Mouse (Mus musculus) cerebellum, postnatal 14 days (tissue): Measurements from ENCODE around the gene Gm11937.
"Not testable (repeated sequence)": the region's sequence is repeated elsewhere in the genome, so short reads cannot be mapped to it uniquely, and the experiment has no call there.

ENCODE experiments used
- DNase-seq, 2 experiments: peaks; one replicate each; pipeline ENCODE4 v3.0.0; 2021; ENCODE audit warnings: mixed read lengths in 2 of 2

Gene Gm11937

GRCm38 (mm10) chr11:99610089-99610488 lies at the start of gene Gm11937:
Gene Gm11937 (minus strand): TSS chr11:99610189.
- DNase-seq, result not testable (repeated sequence)

- no peak for DNase-seq
These were observed 49.3 kb upstream of the Gm11937 start for GRCm38 (mm10) chr11:99659256-99659655.

DNA sequence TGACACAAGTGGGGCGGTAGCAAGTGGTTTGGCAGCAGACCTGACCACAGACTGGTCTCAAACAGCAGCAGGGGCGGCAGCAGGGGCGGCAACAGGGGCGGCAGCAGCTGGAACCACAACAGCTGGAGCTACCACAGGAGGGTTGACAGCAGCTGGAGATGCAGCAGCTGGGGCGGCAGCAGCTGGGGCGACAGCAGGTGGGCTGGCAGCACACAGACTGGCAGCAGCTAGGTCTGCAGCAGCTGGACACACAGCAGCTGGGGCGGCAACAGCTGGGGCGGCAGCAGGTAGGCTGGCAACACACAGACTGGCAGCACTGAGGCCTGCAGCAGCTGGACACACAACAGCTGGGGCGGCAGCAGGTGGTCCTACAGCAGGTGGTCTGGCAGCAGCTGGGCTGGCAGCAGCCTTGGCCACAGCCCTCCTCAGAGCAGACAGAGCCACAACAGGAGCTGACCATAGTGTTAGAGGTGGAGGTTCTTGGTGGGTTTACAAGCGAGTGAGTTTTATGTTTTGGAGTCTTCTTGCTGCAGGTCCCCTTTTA lies 48.5 kb upstream of the Gm11937 start, which contains the start of gene Gm11563:
TSS of gene Gm11563 (minus strand) at position 494 of the 544 bp plus-strand sequence.
- DNase-seq, result not testable (repeated sequence)

GRCm38 (mm10) chr11:99657051-99657450 lies 47.1 kb upstream of the Gm11937 start:
- no peak for DNase-seq

DNA sequence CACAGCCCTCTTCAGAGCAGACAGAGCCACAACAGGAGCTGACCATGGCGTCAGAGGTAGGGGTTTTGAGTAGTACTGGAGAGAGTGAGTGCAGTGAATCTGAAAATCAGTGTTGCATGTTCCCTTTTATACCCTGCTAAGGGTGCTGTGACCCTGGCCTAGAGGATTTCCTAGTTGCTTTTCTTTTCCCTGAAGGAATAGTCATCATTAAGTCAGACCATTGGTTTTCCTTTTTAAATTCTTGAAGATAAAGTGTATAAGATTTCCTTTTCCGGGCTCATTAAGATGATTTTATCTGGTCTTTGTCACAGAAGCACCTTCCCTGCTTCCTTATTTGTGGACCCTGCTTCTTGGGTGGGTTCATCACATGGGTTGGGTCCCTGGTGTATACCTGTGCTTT lies 40.1 kb upstream of the Gm11937 start, which contains the start of gene Gm11555:
TSS of gene Gm11555 (minus strand) at position 101 of the 400 bp plus-strand sequence.
- no peak for DNase-seq

GRCm38 (mm10) chr11:99646444-99646843 lies 36.5 kb upstream of the Gm11937 start:
- DNase-seq, result peak; percentile 10 to 14

DNA sequence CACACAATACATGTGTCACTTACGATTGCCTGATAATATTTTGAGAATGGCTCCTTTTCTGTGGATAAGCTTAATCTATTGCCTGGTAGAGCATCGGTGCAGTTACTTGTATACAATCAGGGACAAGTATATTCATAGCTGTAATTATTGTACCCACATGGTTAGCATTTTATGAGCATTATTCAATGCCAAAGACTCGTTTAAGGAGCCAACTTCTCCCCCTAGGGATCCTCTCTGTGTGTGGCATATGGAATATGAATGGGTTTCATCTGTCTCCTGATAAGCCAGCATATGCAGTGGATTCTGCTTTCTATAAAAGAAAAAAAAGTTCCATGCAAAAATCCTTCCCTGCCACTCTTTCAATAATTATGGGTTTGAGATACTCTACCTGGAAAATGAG lies 34.4 kb upstream of the Gm11937 start:
- no peak for DNase-seq

DNA sequence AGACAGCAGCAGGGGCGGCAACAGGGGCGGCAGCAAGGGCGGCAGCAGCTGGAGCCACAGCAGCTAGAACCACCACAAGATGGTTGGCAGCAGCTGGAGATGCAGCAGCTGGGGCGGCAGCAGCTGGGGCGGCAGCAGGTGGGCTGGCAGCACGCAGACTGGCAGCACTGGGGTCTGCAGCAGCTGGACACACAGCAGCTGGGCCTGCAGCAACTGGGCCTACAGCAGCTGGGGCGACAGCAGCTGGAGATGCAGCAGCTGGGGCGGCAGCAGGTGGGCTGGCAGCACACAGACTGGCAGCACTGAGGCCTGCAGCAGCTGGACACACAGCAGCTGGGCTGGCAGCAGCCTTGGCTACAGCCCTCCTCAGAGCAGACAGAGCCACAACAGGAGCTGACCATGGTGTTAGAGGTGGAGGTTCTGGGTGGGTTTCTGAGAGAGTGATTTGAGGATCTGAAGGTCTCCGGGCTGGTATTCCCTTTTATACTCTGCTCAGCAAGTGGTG lies 33.7 kb upstream of the Gm11937 start, which contains the start of gene Krtap4-7:
TSS of gene Krtap4-7 (minus strand) at position 455 of the 505 bp plus-strand sequence.
- DNase-seq, result not testable (repeated sequence)

GRCm38 (mm10) chr11:99640926-99641325 lies 30.9 kb upstream of the Gm11937 start:
- no peak for DNase-seq

GRCm38 (mm10) chr11:99637086-99637485 lies 27.1 kb upstream of the Gm11937 start:
- no peak for DNase-seq

DNA sequence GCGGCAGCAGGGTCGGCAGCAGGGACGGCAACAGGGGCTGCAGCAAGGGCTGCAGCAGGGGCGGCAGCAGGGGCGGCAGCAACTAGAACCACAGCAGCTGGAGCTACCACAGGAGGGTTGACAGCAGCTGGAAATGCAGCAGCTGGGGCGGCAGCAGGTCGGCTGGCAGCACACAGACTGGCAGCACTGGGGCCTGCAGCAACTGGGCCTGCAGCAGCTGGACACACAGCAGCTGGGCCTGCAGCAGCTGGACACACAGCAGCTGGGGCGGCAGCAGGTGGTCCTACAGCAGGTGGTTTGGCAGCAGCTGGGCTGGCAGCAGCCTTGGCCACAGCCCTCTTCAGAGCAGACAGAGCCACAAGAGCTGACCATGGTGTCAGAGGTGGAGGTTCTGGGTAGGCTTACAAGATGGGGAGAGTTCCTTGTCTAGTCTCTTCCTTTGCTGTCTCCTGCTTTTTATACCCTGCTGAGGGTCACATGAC lies 24.7 kb upstream of the Gm11937 start, which contains the start of gene Krtap4-2:
TSS of gene Krtap4-2 (minus strand) at position 432 of the 482 bp plus-strand sequence.
- no peak for DNase-seq

DNA sequence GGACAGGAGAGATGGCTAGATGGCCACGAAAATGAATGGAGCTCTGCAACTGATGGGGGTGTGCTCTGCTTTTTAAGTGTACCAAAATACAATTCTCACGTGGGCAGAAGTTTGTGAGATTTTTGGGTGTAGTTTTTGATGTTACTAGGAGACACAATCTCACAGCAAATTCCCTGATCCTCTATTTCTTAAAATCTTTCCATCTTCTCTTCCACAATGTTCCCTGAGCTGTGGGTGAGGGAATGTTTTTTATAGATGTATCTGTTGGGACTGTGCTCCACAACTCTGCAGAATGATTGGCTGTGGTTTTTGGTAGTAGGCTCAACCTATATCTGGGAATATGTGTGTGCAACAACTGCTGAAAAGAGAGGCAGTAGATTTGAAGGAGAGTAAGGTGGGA lies 23.3 kb upstream of the Gm11937 start:
- no peak for DNase-seq

GRCm38 (mm10) chr11:99630890-99631289 lies 20.9 kb upstream of the Gm11937 start:
- DNase-seq, result no peak

DNA sequence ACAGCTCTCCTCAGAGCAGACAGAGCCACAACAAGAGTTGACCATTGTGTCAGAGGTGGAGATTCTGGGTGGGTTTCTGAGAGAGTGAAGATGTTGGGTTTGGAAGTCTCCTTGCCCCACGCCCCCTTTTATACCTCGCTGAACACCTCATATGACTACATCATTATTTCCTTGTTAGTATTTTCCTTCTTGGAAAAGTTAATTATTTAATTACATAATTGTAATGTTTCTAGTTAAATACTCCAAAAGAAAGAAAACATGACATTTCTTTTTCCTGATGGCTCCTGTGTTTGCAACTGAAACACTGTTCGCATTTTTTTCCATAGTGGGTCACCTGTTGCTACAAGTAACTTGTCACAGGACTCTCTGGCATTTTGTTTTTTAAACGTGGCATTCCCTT lies 18.1 kb upstream of the Gm11937 start, which contains the start of gene Krtap4-1:
TSS of gene Krtap4-1 (minus strand) at position 101 of the 400 bp plus-strand sequence.
- no peak for DNase-seq

DNA sequence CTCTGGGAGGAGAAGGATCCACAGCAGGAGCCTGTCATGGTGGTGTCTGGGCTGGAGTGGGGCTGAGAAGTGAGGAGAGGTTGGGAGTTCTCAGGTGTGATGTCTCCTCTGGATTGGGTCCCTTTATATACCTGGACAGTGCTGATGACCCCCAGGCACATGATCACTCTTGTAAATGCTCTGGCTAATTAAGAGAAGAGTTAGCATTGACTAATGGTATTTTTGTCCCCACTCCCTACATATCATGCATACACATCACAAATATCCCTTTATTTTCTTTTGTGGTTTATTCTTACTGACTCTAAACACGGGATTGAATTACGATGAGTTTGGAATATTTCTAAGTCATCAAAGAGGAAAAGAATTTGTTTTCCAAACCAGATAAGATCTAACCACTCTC lies 10.3 kb upstream of the Gm11937 start, which contains the start of gene Gm11562:
TSS of gene Gm11562 (minus strand) at position 101 of the 400 bp plus-strand sequence.
- no peak for DNase-seq

GRCm38 (mm10) chr11:99614796-99615363 lies 4.9 kb upstream of the Gm11937 start, which contains the start of gene Krtap2-4:
Gene Krtap2-4 (minus strand): TSS chr11:99614846.
- no peak for DNase-seq

GRCm38 (mm10) chr11:99609126-99609525 lies 863 bp downstream of the Gm11937 start:
- DNase-seq, result peak; percentile 4 to 25

DNA sequence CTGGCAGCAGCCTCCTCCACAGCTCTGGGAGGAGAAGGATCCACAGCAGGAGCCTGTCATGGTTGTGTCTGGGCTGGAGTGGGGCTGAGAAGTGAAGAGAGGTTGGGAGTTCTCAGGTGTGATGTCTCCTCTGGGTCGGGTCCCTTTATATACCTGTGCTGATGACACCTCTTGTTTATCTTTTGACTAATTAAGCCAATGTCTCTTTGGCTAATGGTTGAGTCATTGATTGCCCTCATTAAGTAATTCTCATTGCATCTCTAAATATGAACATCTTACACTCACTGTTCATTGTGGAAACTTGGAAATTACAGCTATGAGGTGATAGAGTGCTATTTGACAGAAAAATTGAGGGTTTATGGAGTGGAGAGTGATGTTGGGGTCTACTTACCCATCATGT lies 6.8 kb downstream of the Gm11937 start, which contains the start of gene Gm11938:
TSS of gene Gm11938 (minus strand) at position 101 of the 400 bp plus-strand sequence.
- not testable (repeated sequence) for DNase-seq

GRCm38 (mm10) chr11:99597742-99598141 lies 12.2 kb downstream of the Gm11937 start, which contains the start of gene Krtap9-3:
Gene Krtap9-3 (minus strand): TSS chr11:99598105.
- not testable (repeated sequence) for DNase-seq

GRCm38 (mm10) chr11:99590981-99591380 lies 19.0 kb downstream of the Gm11937 start, which contains the start of gene Krtap1-3:
Gene Krtap1-3 (minus strand): TSS chr11:99591339.
- no peak for DNase-seq

GRCm38 (mm10) chr11:99585096-99585495 lies 24.9 kb downstream of the Gm11937 start:
- no peak for DNase-seq

- no peak for DNase-seq
These were observed 26.7 kb downstream of the Gm11937 start, which contains the start of gene Krtap1-4 for GRCm38 (mm10) chr11:99583245-99583704. Gene Krtap1-4 (minus strand): TSS chr11:99583654.

GRCm38 (mm10) chr11:99581564-99581963 lies 28.4 kb downstream of the Gm11937 start:
- no peak for DNase-seq
